Mouse (Mus musculus): ENCODE measurements around the gene Npas3.

DNA sequence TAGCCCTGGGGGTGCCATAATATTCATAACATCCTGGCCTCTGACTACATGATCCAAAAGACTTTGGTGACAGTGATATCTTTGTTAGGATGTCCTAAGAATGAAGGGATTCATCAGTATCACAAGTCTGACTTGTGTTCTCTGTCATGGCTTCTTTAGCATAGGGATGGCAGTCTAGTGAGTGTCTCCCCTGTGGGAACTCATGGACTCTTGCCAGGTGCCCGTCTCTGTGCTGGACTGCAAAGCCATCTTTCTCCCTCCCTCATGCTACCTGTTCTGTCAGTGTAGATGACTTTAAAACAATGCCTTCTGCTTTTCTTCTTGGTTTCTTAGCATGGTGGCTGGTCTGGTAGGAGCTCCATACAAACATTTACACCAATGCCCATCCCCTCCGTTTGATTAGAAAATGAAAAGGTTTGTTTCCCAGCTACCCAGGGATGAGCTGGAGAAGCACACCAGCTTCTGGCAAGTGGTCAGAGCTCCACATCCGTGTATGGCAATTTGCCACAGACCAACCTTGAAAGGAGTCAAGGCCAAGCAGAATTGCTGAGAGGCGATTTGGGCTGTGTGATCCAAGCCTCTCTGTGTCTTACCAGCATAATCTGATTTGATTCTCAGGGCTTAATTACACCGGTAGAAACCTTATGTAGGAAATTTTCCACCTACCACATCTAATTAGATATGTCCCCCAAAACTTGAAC, 616.1 kb downstream of the Npas3 start:
- TF ChIP-seq POLR2A (IDR thresholded peaks at IDR 0.05; ENCODE audit: insufficient read depth, low read length), result no peak
- TF ChIP-seq CTCF (IDR thresholded peaks at IDR 0.05; ENCODE audit: low read depth, low read length), result no peak

Data from ES-Bruce4 (cell line).